Mouse (Mus musculus) liver, embryonic 14.5 days (tissue): ENCODE measurements around the gene H2-Q7.
"Not testable (repeated sequence)": the region's sequence is repeated elsewhere in the genome, so short reads cannot be mapped to it uniquely, and the experiment has no call there.

Experiments
- CTCF ChIP-seq: IDR thresholded peaks from 2 replicates; pipeline ENCODE4 v1.5.1; 2016; ENCODE audit warnings: antibody characterized with exemption, low read depth, control low read depth
- EP300 ChIP-seq: IDR thresholded peaks from 2 replicates; pipeline ENCODE4 v1.6.1; 2016; ENCODE audit warnings: antibody characterized with exemption, low read depth

- not testable (repeated sequence) for TF ChIP-seq CTCF, EP300
These were observed 17.6 kb upstream of the H2-Q7 start for GRCm38 (mm10) chr17:35421331-35421730.
